Mouse (Mus musculus) forebrain, embryonic 12.5 days (tissue): ENCODE measurements around the gene Ppp2r5e. TPM values are rescaled to one million over a fixed set of nuclear protein-coding genes. Genes with fewer than 3 reads are reported as not detected.

Experiments
- ATAC-seq: fragments of 200-750 bp; cut with Nextera tagmentation; 2 replicates; pipeline ENCODE4 v1.8.0; 2017; ENCODE audit warnings: moderate TSS enrichment; ENCODE audit not compliant: low FRiP score
- H3K27ac ChIP-seq: fragments of 300-500 bp; sonication (generic); 2 replicates; pipeline ENCODE4 v1.5.1; 2016; ENCODE audit warnings: mild to moderate bottlenecking
- H3K27me3 ChIP-seq: fragments of 300-500 bp; sonication (generic); 2 replicates; pipeline ENCODE4 v1.6.1; 2016; ENCODE audit warnings: mild to moderate bottlenecking
- H3K36me3 ChIP-seq: fragments of 300-500 bp; sonication (generic); replicated peaks from 2 replicates; pipeline ENCODE4 v1.6.1; 2016; ENCODE audit warnings: mild to moderate bottlenecking
- H3K4me1 ChIP-seq: fragments of 300-500 bp; sonication (generic); 2 replicates; pipeline ENCODE4 v1.6.1; 2016
- H3K4me2 ChIP-seq: fragments of 300-500 bp; sonication (generic); 2 replicates; pipeline ENCODE4 v1.6.1; 2016; ENCODE audit warnings: mild to moderate bottlenecking, moderate library complexity
- H3K4me3 ChIP-seq: fragments of 300-500 bp; sonication (generic); replicated peaks from 2 replicates; pipeline ENCODE4 v1.5.1; 2016; ENCODE audit warnings: mild to moderate bottlenecking
- H3K9ac ChIP-seq: fragments of 300-500 bp; sonication (generic); 2 replicates; pipeline ENCODE4 v1.6.1; 2016; ENCODE audit warnings: mild to moderate bottlenecking
- H3K9me3 ChIP-seq: fragments of 300-500 bp; sonication (generic); 2 replicates; pipeline ENCODE4 v1.6.1; 2016
- WGBS: fragments of 180-500 bp; shearing (Covaris S2); methylation state at CpG from one replicate; pipeline ENCODE4 v1.1.7; 2016; 5-methylcytosine and 5-hydroxymethylcytosine counted together
- polyA plus RNA-seq: library from polyadenylated mRNA; unstranded; fragments of >200 nt; fragmentation: Nextera tagmentation; extraction: Ambion mirVana; gene quantifications from 2 replicates; pipeline ENCODE4 v1.2.1, GENCODE M21; 2016

The Ppp2r5e gene
- polyA plus RNA-seq, 1 experiment from 2014 or later: 27.4 TPM

GRCm38 (mm10) chr12:75478117-75478516 is 117.9 kb downstream of the Ppp2r5e start:
- no peak for ATAC-seq
- H3K36me3 ChIP-seq: peaks cover 14% of the 10 kb centered on the region; the same call in 1 of the 2 replicates
- no peaks in the 10 kb centered on the region for H3K4me1 ChIP-seq
- no peaks in the 10 kb centered on the region for H3K9me3 ChIP-seq
- WGBS: 72% methylated on average over 4 of the region's 4 CpGs
- H3K27ac ChIP-seq: no peak overlapping the region
- no peaks in the 10 kb centered on the region for H3K27me3 ChIP-seq
- H3K4me2 ChIP-seq: no peak overlapping the region
- no peak overlapping the region for H3K4me3 ChIP-seq
- H3K9ac ChIP-seq: no peak overlapping the region

- H3K27ac ChIP-seq: no peak overlapping the region
Observed at GRCm38 (mm10) chr12:75473021-75473420, 123.0 kb downstream of the Ppp2r5e start.

GRCm38 (mm10) chr12:75472107-75472506 is 123.9 kb downstream of the Ppp2r5e start:
- Histone ChIP-seq H3K36me3 (peaks cover 11% of the 10 kb centered on the region), H3K9me3 (no peaks in the 10 kb centered on the region), H3K27me3 (no peaks in the 10 kb centered on the region), H3K9ac (no peak overlapping the region), H3K4me3 (no peak overlapping the region), H3K27ac (no peak overlapping the region), H3K4me2 (no peak overlapping the region), H3K4me1 (peaks cover 5% of the 10 kb centered on the region; the same call in 1 of the 2 replicates)
- no peak for ATAC-seq
- 93% methylated on average over 3 of the region's 3 CpGs for WGBS

More at GRCm38 (mm10) chr12:75473021-75473420, 123.0 kb downstream of the Ppp2r5e start:
- Histone ChIP-seq H3K4me2 (no peak overlapping the region), H3K4me3 (no peak overlapping the region), H3K9me3 (no peaks in the 10 kb centered on the region), H3K4me1 (peaks cover 5% of the 10 kb centered on the region; the same call in 1 of the 2 replicates), H3K36me3 (peaks cover 11% of the 10 kb centered on the region), H3K9ac (no peak overlapping the region), H3K27me3 (no peaks in the 10 kb centered on the region)
- 96% methylated on average over 2 of the region's 2 CpGs for WGBS
- ATAC-seq: no peak

GRCm38 (mm10) chr12:75467814-75468213 is 128.2 kb downstream of the Ppp2r5e start:
- no peak for ATAC-seq
- Histone ChIP-seq H3K27ac (no peak overlapping the region), H3K4me1 (peaks cover 5% of the 10 kb centered on the region; the same call in 1 of the 2 replicates), H3K36me3 (peaks cover 46% of the 10 kb centered on the region), H3K27me3 (no peaks in the 10 kb centered on the region), H3K9ac (no peak overlapping the region), H3K4me3 (no peak overlapping the region), H3K4me2 (no peak overlapping the region), H3K9me3 (no peaks in the 10 kb centered on the region)
- 82% methylated on average over 6 of the region's 6 CpGs for WGBS

GRCm38 (mm10) chr12:75467127-75467526 is 128.9 kb downstream of the Ppp2r5e start:
- H3K4me3 ChIP-seq: no peak overlapping the region
- no peak overlapping the region for H3K4me2 ChIP-seq
- peaks cover 50% of the 10 kb centered on the region for H3K36me3 ChIP-seq
- H3K9me3 ChIP-seq: no peaks in the 10 kb centered on the region
- no peak overlapping the region for H3K9ac ChIP-seq
- ATAC-seq: no peak
- peaks cover 5% of the 10 kb centered on the region; the same call in 1 of the 2 replicates for H3K4me1 ChIP-seq
- 83% methylated on average over 5 of the region's 5 CpGs for WGBS
- 0 out of 2 replicates have a peak overlapping the region, but pooled peaks have one; percentile 25 for H3K27ac ChIP-seq
- no peaks in the 10 kb centered on the region for H3K27me3 ChIP-seq

- peaks cover 5% of the 10 kb centered on the region; the same call in 1 of the 2 replicates for H3K4me1 ChIP-seq
- no peak overlapping the region for H3K9ac ChIP-seq
- H3K36me3 ChIP-seq: peaks cover 58% of the 10 kb centered on the region
- H3K9me3 ChIP-seq: no peaks in the 10 kb centered on the region
- no peak for ATAC-seq
- no peak overlapping the region for H3K27ac ChIP-seq
- H3K4me2 ChIP-seq: no peak overlapping the region
- no peaks in the 10 kb centered on the region for H3K27me3 ChIP-seq
- no peak overlapping the region for H3K4me3 ChIP-seq
- WGBS: 93% methylated on average over 7 of the region's 7 CpGs
Observed at GRCm38 (mm10) chr12:75466206-75466605, 129.8 kb downstream of the Ppp2r5e start.

GRCm38 (mm10) chr12:75464016-75464769 is 131.9 kb downstream of the Ppp2r5e start:
- Histone ChIP-seq H3K9me3 (no peaks in the 10 kb centered on the region), H3K4me1 (no peaks in the 10 kb centered on the region; the same call in 1 of the 2 replicates), H3K9ac (no peak overlapping the region), H3K4me2 (no peak overlapping the region), H3K36me3 (peaks cover 76% of the 10 kb centered on the region), H3K4me3 (no peak overlapping the region), H3K27ac (no peak overlapping the region), H3K27me3 (no peaks in the 10 kb centered on the region)
- 85% methylated on average over 9 of the region's 9 CpGs for WGBS
- ATAC-seq: no peak

- Histone ChIP-seq H3K4me1 (no peaks in the 10 kb centered on the region), H3K36me3 (peaks cover 76% of the 10 kb centered on the region), H3K27ac (no peak overlapping the region), H3K4me3 (no peak overlapping the region), H3K4me2 (no peak overlapping the region), H3K9me3 (no peaks in the 10 kb centered on the region), H3K27me3 (no peaks in the 10 kb centered on the region), H3K9ac (no peak overlapping the region)
- ATAC-seq: no peak
- 89% methylated on average over 5 of the region's 5 CpGs for WGBS
Observed at GRCm38 (mm10) chr12:75460561-75460960, 135.5 kb downstream of the Ppp2r5e start.

- no peaks in the 10 kb centered on the region for H3K4me1 ChIP-seq
- 79% methylated on average over 5 of the region's 5 CpGs for WGBS
- H3K9me3 ChIP-seq: no peaks in the 10 kb centered on the region
- no peak overlapping the region for H3K4me3 ChIP-seq
- H3K27ac ChIP-seq: no peak overlapping the region
- no peak for ATAC-seq
- no peak overlapping the region for H3K4me2 ChIP-seq
- peaks cover 70% of the 10 kb centered on the region for H3K36me3 ChIP-seq
- H3K27me3 ChIP-seq: no peaks in the 10 kb centered on the region
- H3K9ac ChIP-seq: no peak overlapping the region
Observed at GRCm38 (mm10) chr12:75459656-75460055, 136.4 kb downstream of the Ppp2r5e start.

GRCm38 (mm10) chr12:75453441-75453840 is 142.6 kb downstream of the Ppp2r5e start:
- Histone ChIP-seq H3K4me2 (no peak overlapping the region), H3K27ac (no peak overlapping the region), H3K9me3 (no peaks in the 10 kb centered on the region), H3K4me3 (no peak overlapping the region), H3K9ac (no peak overlapping the region), H3K4me1 (no peaks in the 10 kb centered on the region), H3K27me3 (no peaks in the 10 kb centered on the region), H3K36me3 (peaks cover 54% of the 10 kb centered on the region)
- 97% methylated on average over 6 of the region's 6 CpGs for whole genome bisulfite sequencing
- no peak for ATAC-seq

GRCm38 (mm10) chr12:75453027-75453426 is 143.0 kb downstream of the Ppp2r5e start:
- no peaks in the 10 kb centered on the region for H3K27me3 ChIP-seq
- H3K36me3 ChIP-seq: peaks cover 51% of the 10 kb centered on the region
- no peak for ATAC-seq

GRCm38 (mm10) chr12:75450592-75450991 is 145.5 kb downstream of the Ppp2r5e start:
- H3K9ac ChIP-seq: no peak overlapping the region
- H3K4me2 ChIP-seq: no peak overlapping the region
- no peak overlapping the region for H3K27ac ChIP-seq
- 96% methylated on average over 8 of the region's 8 CpGs for WGBS
- ATAC-seq: no peak
- H3K4me3 ChIP-seq: no peak overlapping the region
- peaks cover 41% of the 10 kb centered on the region for H3K36me3 ChIP-seq
- H3K27me3 ChIP-seq: no peaks in the 10 kb centered on the region
- no peaks in the 10 kb centered on the region for H3K9me3 ChIP-seq
- H3K4me1 ChIP-seq: no peaks in the 10 kb centered on the region

More at GRCm38 (mm10) chr12:75453027-75453426, 143.0 kb downstream of the Ppp2r5e start:
- Histone ChIP-seq H3K27ac (no peak overlapping the region), H3K9ac (no peak overlapping the region), H3K4me2 (no peak overlapping the region), H3K9me3 (no peaks in the 10 kb centered on the region), H3K4me3 (no peak overlapping the region), H3K4me1 (no peaks in the 10 kb centered on the region)
- WGBS: 86% methylated on average over 4 of the region's 4 CpGs

GRCm38 (mm10) chr12:75450011-75450410 is 146.0 kb downstream of the Ppp2r5e start:
- H3K27me3 ChIP-seq: no peaks in the 10 kb centered on the region
- 87% methylated on average over 14 of the region's 14 CpGs for WGBS
- H3K9ac ChIP-seq: no peak overlapping the region
- no peak overlapping the region for H3K4me3 ChIP-seq
- H3K4me1 ChIP-seq: no peaks in the 10 kb centered on the region
- H3K36me3 ChIP-seq: peaks cover 41% of the 10 kb centered on the region
- no peak overlapping the region for H3K4me2 ChIP-seq
- no peaks in the 10 kb centered on the region for H3K9me3 ChIP-seq
- no peak for ATAC-seq
- no peak overlapping the region for H3K27ac ChIP-seq
